Mouse (Mus musculus) left cerebral cortex, postnatal 36 days (tissue): ENCODE measurements around the gene Drosha. TPM values are rescaled to one million over a fixed set of nuclear protein-coding genes. Genes with fewer than 3 reads are reported as not detected.

Experiments used
- DNase-seq, 2 experiments: peaks; one replicate each; pipeline ENCODE4 v3.0.0; 2021 to 2022; ENCODE audit warnings: low spot score in 2 of 2, mixed read lengths in 1 of 2
- intact Hi-C: fragments of 180-260 bp; cut with DNase I; formaldehyde crosslinking; loops from one replicate; pipeline ENCODE4 v1.15.1; 2025
- total RNA-seq, 2 experiments: library from RNA; stranded (reverse); gene quantifications; 2 replicates each; pipeline ENCODE4 v1.2.3; 2021

The Drosha gene
- total RNA-seq, 2 experiments from 2014 or later, result 84.2 to 89.7 TPM

GRCm38 (mm10) chr15:12876881-12877280 lies 52.3 kb downstream of the Drosha start:
- DNase-seq, result no peak
- intact Hi-C loops, result no loop called here

DNA sequence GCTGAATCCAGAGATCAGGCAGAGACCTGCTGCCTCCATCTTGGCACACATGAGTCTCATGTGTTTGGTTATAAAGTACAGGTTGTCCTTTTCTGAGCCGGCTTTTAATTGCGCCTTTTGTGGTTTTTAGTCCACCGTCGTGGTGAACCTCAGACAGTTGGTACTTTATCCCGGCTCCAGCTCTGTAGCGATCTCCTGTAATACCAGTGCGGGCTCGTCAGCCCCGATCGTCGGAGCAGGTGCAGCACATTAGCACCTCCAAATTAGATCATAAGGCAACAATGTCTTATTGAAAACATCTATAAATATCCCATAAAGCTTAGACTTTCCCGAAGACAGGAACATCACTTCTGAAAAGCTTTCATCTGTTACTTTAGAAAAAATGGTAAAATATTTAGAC lies 53.3 kb downstream of the Drosha start:
- intact Hi-C loops, result no loop called here
- no peak for DNase-seq

DNA sequence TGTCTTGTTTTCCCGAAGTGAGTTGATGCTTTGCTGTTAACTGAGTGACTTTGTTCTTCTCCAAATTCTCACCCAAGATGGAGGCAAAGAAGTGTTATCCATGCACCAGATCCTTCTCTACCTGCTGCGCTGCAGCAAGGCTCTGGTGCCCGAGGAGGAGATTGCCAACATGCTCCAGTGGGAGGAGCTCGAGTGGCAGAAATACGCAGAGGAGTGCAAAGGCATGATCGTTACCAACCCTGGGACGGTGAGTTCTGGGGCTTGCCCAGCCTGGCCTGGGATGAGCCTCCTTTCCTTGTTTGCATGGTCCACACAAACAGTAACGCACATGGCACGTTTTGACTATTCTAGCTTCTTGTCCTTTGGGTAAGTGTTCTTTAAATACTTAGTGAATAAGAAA lies 54.0 kb downstream of the Drosha start:
- intact Hi-C loops, result no loop called here
- no peak for DNase-seq

DNA sequence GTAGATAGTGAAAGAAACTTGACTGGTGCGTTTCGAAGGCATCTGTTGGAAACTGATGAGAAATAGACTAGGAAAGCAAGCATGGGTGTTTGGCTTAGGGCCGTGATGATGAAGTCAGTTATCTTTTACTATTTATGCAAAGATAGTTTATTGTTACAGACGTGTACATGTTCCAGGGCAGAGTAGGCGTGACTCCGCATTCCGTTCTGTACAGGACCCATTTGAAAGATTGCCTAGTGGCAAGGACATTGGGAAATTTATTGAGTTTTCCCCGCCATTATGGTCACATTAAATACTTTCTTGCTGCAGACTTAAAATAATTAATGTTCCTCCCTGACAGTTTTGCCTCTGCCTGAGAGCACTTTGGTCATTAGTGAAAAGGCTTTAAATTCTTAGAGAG lies 55.3 kb downstream of the Drosha start:
- no peak for DNase-seq
- intact Hi-C loops, result no loop called here

DNA sequence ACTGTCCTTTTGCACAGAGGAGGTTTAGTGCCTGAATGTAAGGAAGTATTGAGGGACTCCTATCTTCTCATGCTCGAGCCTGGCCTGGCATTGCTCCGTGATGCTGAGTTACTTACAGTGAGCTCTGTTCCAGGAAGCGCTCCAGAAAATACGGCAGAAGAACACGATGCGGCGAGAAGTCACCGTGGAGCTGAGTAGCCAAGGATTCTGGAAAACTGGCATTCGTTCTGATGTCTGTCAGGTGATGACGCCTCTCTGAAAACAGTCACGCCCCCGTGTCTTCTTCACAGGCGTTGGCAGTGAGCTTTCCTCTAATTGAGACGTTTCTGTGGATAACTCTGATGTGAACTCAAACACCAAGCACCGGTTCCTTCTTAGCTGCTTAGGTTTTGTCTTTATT lies 60.2 kb downstream of the Drosha start:
- peak; percentile 54 to 67 for DNase-seq
- intact Hi-C loops, result no loop called here

- intact Hi-C loops, result no loop called here
- DNase-seq, result no peak
Measured at GRCm38 (mm10) chr15:12885361-12885760, 60.7 kb downstream of the Drosha start.

- DNase-seq, result no peak
- intact Hi-C loops, result no loop called here
Measured at GRCm38 (mm10) chr15:12887206-12887605, 62.6 kb downstream of the Drosha start.

DNA sequence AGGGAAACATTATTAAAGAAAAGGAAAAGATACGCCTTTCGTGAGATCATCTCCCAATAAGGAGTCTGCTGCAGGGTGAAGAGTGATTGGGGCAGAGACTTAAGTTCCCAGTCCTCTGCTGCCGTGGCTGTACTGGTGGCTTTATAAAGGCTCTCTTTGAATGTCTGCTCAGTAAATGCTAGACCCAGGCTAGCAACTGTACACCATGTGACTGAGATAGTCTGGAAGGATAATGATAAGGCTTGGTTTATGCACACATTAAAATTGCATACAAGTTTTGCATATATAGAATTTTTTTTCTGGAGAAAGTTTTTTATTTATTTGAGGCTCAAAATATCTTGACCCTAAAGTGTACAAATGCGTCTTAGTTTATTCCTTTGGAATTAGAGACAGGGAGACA lies 63.7 kb downstream of the Drosha start:
- no peak for DNase-seq
- intact Hi-C loops, result no loop called here

- intact Hi-C loops, result no loop called here
- DNase-seq, result no peak
Measured at GRCm38 (mm10) chr15:12889909-12890308, 65.3 kb downstream of the Drosha start.

- intact Hi-C loops, result no loop called here
- no peak for DNase-seq
Measured at GRCm38 (mm10) chr15:12895426-12895825, 70.8 kb downstream of the Drosha start.

DNA sequence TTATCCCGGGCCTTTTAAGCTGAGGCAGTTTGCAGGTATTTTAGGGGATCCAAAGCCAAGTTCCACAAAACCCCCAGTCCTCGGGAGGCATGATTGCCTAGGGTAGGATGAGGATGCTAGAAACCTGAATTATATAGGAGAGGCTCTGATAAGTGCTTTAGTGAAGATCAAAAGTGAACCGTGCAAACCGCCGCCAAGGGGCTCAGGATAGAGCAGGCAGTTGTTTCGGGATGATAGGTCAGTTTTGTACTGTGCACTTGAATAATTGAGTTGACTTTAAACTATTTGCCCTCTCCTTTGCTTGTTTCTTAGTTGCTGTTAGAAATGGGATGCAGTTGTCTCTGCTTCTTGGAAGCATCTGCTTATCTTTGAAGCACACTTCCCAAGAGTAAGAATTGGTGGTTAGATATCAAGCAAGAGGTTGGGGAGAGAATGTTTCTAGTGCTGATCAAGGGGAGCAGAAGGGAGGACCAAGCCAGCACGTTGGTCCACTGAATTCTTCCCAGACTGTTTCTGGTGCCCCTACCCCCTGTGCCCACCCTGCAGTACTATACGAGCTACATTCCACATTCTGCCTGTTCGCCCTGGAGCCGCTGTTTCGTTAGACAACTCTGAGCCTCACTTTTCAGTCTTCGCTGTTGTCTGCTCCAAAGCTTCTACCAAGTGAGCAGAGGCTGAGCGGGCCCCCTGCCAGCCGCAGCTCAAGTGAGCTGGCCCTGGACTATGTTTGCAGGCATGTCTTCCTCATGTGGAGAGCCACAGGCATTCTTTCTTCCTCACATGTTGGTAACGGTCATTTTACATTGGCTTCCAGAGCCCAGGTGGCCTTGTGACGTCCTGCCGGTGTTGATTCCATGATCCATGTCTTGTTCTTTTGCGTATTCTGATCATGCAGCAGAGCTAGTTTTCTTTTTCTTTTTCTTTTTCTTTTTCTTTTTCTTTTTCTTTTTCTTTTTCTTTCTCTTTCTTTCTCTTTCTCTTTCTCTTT lies 71.7 kb downstream of the Drosha start:
- no peak for DNase-seq
- intact Hi-C loops, result no loop called here

- intact Hi-C loops, result no loop called here
- DNase-seq, result no peak
Measured at GRCm38 (mm10) chr15:12897831-12898230, 73.2 kb downstream of the Drosha start.

GRCm38 (mm10) chr15:12900428-12901196 lies 76.0 kb downstream of the Drosha start:
- DNase-seq, result no peak

GRCm38 (mm10) chr15:12901197-12901570 lies 76.6 kb downstream of the Drosha start:
- intact Hi-C loops, result no loop called here

More at GRCm38 (mm10) chr15:12900428-12901196, 76.0 kb downstream of the Drosha start:
- intact Hi-C loops, result no loop called here

DNA sequence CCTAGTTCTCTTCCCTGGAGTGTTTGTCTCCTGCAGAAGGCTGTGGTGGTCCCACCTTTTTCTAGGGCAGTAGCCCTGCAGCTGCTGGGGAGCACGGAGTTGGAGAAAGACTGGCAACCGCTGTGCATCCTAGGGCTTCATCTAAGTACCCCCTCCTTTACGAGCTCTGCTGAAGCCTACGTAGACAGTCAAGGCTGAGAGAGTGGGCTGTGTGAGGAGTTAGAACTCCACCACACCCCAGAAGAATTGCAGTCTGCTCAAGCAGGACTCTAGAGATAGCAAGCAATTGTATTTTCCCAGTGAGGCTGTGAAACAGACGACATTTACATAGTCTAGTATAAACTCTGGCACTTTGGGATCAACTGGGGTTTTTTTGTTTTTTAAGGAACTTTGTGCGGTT lies 79.8 kb downstream of the Drosha start:
- intact Hi-C loops, result no loop called here
- peak in 1 of 2 experiments; percentile 36 for DNase-seq

More at GRCm38 (mm10) chr15:12901197-12901570, 76.6 kb downstream of the Drosha start:
- no peak for DNase-seq

DNA sequence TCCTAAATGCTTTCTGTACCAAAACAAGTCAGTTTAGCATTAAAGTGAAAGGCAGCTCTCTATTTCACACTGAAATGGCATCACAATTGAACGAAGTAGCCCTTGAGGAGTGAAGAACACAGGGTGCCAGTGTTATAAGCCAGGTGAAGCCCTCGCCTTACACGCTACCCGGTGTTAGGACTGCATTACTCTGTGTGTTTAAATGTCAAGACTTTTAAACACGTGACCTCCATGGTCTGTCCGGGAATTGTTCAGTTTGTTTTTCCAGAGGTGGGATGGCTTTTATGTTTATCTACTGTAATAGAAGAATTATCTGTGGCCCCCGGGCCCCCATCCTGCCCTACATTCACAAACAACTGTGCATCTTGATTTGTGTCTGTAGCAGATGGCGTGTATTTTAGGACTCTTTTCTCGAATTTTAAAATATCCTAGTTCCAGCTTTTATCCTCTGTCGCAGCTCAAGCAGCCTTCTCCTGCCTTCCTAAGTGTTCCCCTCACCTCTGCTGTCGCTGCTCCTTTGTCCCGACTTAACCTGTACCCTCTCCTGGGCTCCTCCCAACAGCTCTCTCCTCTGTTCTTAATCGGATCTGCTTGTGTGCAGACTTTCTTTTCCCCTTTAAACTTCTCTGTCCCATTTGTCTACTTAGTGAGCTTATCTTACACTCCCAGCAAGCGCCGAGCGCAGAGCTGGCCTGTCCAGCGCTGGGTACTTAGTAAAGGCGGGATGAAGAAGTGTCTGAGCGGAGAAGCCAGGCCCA lies 83.5 kb downstream of the Drosha start:
- intact Hi-C loops, result loop anchor here (5.0 kb wide), 1 partner anchor 264 kb away; the partner anchor contains the start of gene Cdh6
- DNase-seq, result peak in 1 of 2 experiments; percentile 31

DNA sequence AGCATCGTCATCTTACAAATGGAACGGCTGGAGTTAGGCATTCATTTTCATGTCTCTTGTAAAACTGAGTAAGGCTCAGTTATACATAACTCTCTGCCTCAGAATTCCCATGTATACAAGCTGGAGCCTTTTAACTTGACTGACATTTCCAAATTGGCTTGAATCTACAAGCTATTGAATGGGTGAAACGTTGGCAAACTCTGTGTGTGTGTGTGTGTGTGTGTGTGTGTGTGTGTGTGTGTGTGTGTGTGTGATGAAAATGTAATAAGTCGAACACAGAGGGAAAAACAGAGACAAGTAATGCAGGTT lies 84.1 kb downstream of the Drosha start:
- intact Hi-C loops, result loop anchor here (5.0 kb wide), 1 partner anchor 264 kb away; the partner anchor contains the start of gene Cdh6
- DNase-seq, result no peak

GRCm38 (mm10) chr15:12909171-12909570 lies 84.6 kb downstream of the Drosha start:
- no peak for DNase-seq
- intact Hi-C loops, result loop anchor here (5.0 kb wide), 1 partner anchor 263 kb away; the partner anchor contains the start of gene Cdh6

DNA sequence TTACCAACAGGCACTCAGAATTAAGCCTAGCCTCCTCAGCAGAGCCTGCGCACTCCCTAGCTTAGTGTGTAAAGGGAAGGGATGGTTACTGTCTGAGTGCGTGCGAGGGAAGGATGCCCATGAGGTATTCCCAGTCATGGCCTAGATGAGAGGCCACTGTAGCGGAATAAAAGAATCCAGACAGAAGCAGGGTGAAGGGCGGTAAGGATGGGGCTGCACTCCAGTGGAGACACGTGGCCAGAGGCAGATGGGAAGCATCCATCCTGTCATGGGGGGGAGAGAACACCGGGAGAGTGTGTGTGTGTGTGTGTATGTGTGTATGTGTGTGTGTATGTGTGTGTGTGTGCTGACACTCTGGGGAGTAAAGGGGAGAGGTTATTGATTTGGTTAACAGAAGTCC lies 86.5 kb downstream of the Drosha start:
- intact Hi-C loops, result no loop called here
- no peak for DNase-seq

- DNase-seq, result no peak
- intact Hi-C loops, result no loop called here
Measured at GRCm38 (mm10) chr15:12916314-12916815, 91.8 kb downstream of the Drosha start.
